Mouse (Mus musculus) activated CD4-positive, CD25-positive, alpha-beta regulatory T cell, adult 4 months (primary cell): ENCODE measurements around the gene Parvb. TPM values are rescaled to one million over a fixed set of nuclear protein-coding genes. Genes with fewer than 3 reads are reported as not detected.
"Not testable (repeated sequence)": the region's sequence is repeated elsewhere in the genome, so short reads cannot be mapped to it uniquely, and the experiment has no call there.

Experiments used
- ATAC-seq: one replicate; pipeline ENCODE4 v1.8.0; 2017
- polyA plus RNA-seq, 2 experiments: library from polyadenylated mRNA; unstranded; fragments of 100-300 nt; shearing (Covaris generic); gene quantifications; one replicate each; pipeline ENCODE4 v1.2.1; 2017

Gene Parvb
- polyA plus RNA-seq, 2 experiments from 2014 or later = 1.9 TPM; not detected in 1

DNA sequence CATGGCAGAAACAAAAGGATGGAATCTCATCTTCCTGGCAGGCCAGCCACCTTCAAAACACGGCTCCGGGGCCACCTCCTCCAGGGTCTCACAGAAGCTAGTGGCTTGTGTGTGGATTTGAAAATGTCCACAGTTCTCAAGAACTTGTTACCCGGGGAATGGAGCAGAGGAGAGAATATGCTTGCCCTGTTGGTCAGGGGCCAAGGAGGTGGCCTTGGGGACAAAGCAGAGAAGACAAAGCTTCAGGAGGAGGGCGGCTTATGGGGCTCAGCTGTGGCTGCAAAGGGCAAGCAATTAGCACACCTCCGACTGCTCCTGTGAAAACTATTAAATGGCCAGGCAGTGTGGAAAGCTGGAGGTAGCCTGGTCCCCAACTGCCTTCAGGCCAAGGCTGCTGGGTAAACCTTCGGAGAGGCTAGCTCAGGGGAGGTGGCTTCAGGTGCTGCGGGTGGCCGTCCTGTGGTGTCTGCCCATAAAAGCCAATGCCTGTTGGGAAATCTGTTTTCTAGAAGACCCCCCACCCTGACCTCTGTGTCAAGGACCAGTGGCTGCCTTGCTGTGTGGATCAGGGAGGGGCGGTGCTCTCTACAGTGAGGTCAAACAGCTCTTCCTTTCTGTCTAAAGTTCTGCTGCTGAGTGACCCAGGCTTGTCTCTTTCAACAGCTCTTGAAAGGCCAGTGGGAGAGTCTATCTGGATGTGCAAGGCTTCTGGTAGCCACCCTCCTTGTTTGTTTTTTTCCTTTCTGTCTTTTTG lies 26.9 kb downstream of the Parvb start:
- no peak for ATAC-seq

DNA sequence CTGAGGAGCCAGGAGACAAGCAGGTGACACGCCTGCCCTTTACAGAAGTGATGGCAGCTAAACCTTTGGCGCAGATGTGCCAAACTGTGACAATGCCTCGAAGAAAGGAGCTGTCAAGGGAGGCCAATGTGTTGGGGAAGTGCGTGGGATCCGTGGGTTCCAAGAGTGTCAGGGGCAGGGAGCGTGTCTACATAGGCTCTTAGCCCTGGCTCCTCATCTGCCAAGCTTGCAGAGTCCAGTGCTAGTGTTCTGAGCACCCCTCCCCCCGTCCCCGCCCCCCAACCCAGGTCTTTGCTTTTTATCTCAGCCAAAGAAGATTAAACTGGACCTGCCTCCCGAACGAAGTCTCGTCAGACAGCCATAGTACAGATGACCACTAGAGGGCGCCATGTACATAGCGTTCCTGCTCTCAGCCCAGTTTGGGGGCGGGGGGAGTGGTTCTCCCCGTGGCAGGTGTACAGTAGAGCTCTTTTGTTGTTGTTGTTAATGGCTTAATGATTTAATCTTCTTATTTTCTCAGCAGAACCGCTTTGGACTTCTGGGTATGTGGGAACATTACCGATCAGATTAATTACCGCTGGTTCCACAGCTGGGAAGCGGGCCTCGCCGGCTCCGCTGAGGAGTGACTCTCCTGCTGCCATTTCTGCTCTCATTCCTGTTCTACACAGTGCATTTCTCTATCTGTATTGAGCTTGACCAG lies 28.4 kb downstream of the Parvb start:
- ATAC-seq = no peak

DNA sequence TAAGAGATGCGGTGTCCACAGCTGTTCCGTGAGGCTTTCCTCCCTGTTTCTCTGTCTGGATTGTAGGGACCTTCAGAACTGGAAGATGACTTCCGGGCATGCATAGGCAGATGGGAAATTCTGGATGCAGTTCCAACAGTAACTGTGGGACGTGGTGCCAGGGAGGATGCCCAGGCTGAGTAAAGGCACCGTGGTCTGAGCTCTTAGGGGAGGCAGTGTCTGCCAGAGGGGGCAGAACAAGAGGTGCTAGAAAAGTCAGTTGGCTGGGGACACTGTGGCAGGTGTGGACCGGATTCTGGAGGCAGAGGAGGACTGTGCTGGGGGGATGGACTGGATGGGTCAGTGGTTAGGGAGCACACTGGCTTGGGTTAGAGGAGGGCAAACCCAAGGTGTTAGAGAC lies 30.8 kb downstream of the Parvb start:
- no peak for ATAC-seq

DNA sequence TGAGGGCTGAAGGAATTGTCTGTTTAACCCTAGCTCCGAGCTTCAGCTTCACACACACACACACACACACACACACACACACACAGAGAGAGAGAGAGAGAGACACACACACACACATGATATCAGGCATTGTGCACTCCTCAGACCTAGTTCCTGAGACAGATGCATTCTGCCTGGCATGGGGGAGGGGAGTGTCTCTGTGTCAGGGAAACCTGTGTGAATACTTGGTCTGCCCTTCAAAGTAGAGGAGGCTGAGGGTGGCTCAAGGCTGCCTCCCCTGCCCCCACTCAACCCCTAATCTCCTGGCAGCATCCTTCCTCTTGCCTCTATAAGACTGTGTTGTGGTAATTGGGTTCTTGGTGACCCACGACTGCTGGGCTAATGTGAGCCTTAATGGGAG lies 31.7 kb downstream of the Parvb start:
- ATAC-seq = no peak

DNA sequence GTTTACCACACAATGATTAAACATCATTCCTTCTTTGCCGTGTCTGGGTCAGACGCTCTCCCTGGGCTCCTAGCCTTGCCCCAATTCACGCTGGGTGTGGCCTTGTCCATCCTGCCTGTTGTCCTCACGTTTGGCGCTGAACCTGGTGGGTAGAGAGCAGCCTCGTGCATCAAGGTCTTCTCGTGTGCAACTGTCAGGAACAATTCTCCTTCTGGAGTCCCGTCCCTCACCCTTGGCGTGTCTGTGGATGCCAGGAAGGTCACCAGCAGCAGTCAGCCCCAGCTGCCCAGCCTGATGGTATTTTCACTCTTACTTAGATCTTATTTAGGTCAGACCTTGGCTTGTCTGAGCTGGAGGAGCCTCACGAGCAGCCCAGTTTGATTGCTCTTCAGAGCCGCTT lies 33.3 kb downstream of the Parvb start:
- ATAC-seq = no peak

DNA sequence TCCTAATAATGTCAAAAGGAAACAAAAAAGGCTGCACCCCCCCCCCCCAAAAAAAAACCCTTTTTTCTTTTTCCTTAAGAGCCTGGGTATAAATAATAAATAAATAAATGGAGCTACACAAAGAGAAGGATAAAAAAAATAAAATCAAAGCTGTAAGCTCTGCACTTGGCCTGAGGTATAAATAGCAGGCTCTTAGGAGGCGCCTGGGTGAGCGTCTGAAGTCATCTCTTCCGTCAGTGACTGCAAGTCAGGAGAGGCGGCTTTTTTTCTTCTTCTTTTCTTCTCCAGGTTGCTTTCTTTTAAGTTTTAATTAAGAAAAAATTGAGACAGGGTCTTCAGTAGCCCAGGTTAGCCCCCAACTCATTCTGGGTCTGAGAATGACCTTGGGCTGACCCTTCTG lies 34.4 kb downstream of the Parvb start:
- ATAC-seq = no peak

DNA sequence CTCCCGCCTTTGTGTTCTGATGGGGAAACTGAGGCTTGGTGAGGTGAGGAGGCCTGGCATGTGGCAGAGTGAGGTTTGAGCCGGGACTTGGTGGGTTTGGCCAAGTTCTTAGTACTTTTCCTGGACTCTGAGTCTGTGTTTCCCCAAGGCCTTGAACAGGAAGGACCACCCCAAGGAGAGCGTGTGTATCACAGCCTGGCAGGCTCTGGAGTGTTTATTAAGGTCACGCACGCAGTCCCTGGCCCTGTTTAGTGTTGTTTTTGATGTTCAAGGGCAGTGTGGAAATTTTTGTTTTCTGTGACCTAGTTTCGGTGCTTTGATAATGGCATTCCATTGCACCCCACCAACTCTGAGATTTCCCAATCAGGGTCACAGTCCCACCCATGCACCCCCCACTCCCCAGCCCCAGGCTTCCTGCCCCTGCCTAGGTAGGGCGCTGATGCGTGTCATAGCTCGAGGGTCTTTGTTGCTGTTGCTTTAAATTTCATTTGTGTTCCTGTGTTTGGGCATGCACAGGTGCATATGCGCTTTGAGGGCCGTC lies 35.9 kb downstream of the Parvb start:
- ATAC-seq = no peak

DNA sequence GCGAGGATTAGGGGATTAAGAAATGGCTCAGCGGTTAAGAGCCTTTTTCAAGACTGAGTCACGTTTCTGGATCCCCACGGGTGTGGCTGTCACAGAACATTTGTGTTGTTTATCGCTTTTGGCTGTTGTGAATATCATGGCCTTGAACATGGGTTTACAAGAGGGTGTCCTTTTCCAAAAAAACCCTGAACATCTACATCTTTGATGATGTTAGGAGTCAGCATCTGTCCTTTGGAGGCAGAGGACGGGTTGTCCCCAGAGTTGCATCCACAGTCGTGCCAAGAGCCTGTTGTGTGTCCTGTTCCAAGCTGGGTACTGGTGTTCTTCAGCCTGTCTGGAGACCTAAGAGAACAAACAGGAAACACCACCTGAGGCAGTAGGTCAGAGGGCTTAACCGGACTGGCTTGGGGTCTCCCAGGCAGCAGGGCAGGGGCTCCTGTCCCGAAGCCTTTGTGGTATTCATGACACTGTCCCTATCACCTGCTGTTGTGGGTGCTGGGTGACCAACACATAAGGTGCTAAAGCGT lies 37.3 kb downstream of the Parvb start:
- ATAC-seq = no peak

DNA sequence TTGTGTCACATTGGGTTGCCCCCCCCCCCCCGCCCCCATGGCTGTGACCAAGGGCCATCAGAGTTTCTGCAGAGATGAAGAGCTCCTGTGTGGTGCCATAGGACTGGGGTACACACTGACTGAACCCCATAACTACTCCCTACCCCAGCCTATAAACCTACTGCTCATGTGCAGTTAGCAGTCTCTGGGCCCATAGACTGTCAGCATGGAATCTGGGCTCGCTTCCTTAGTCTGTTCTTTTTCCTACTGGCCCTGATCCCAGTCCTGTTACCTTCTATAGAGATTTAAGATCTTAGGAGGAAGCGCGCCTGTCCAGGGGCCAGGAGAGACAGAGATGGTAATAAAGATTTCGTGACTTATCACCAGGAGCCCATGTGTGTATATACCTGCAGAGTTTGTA lies 38.2 kb downstream of the Parvb start:
- no peak for ATAC-seq

DNA sequence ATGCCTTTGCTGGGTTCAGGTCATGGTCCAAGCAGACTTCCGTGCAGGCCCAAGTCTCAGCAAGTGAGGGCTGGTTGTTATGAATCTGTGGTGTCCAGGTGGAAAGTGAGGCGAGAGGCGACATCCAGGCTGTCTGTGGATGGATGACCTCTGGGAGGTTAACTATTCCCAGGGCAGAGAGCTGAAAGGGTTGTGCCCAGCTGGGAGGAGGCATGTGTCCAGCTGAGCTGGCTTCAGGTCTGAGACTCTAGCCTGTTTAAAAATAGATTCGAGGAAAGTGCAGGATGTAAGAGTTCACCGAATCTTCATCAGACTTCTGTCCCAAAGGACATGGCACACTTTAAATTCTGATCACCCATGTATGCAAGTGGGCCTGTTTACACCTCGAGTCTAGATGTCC lies 38.6 kb downstream of the Parvb start:
- no peak for ATAC-seq

DNA sequence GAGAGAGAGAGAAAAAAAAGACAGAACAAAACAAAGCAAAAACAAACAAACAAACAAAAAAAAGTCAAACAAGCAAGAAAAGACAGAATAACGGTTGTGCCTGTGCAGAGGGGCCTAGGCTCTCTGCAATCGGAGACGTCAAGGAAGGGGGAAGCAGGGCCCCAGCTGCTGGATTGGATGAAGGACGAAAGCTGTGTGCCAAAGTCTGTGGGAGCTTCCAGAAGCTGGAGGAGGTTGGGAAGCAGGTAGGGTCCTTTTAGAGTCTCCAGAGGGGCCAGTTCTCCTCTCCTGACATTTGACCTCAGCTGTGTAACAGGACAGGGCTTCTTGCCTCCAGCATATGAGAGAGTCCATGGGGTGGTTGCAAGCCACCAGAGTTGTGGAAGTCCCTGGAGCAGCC lies 44.2 kb downstream of the Parvb start:
- no peak for ATAC-seq

DNA sequence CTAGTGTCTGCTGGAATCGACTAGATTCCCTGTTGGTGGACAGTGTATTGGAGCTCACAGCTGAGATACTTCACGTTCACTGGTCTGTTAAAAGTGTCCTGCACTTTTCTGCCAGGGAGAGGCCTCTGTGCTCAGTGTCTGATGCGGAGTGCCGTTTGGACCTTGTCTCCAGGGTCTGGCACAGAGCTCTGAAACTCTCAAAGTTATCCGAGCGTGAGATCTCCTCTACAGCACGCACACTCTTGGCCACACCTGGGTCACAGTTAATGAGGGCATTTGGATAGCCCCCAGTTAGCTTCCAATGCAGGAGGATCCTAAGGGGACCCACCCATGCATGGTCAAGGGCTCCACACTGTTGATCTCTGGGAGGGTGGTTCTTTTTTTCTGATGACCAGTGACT lies 46.2 kb downstream of the Parvb start:
- ATAC-seq = no peak

DNA sequence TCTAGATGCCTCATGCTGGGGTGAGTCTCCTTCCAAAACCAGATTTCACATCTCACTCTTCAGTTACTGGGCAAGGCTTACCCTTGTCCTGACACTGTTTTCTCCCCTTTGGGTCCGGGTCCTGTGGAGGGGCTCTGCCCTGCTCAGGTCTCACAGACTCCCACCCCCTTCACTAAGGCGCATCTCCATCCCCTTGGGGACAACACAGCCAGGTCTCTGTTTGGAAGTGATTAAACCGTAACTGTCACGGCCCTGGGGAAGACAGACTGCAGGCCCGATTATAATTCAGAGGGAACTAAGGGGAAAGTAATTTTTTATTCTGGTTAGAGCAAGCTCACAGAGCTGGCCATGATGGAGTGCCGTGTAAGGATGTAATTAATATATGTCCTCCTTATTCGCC lies 46.8 kb downstream of the Parvb start:
- ATAC-seq = no peak

DNA sequence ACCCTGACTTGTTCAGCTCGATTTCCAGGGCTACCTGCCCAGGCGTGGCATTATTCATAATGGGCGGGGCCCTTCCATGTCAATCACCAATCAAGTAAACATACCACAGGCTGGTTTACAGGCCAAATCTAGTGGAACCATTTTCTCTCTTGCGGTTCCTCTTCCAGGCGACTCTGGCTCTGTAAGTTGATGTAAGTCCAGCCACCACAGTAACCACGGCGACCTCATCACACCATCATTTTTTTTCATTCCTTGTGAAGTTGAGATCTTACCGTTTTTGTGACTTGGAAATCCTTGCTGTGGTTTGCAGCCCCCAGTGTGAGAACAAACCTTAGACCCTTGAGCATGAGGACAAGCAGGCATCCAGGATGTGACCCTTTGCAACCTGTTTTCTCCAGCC lies 48.5 kb downstream of the Parvb start:
- ATAC-seq = no peak

DNA sequence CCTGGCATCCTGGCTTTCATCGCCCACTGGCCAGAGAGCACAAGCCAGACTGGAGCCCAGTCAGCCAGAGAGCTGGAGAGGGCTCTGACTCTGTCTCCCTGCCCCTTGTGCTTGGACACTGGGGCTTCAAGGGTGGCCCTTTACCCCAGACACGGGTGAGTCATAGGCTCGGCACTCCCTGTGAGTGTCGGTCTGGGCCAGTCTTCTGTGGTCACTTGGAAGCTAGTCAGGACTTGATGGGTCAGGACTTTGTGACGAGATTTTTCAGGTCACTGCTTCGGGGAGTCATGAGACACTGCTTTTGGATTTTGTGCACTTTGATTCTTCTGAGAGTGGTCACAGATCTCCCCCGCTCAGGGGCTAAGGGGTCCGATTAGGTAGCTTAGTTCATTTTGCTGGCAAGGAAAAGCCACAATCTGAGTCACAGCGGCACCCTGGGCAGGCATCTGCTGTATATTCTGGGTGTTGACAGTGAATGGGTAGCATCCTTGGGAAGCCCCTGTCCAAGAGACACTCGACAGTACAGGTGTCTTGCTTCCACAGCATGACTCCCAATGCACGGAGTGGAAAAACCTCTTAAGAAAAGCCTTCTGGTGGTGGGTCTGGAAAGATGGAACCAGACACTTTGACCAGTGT lies 49.0 kb downstream of the Parvb start:
- no peak for ATAC-seq

DNA sequence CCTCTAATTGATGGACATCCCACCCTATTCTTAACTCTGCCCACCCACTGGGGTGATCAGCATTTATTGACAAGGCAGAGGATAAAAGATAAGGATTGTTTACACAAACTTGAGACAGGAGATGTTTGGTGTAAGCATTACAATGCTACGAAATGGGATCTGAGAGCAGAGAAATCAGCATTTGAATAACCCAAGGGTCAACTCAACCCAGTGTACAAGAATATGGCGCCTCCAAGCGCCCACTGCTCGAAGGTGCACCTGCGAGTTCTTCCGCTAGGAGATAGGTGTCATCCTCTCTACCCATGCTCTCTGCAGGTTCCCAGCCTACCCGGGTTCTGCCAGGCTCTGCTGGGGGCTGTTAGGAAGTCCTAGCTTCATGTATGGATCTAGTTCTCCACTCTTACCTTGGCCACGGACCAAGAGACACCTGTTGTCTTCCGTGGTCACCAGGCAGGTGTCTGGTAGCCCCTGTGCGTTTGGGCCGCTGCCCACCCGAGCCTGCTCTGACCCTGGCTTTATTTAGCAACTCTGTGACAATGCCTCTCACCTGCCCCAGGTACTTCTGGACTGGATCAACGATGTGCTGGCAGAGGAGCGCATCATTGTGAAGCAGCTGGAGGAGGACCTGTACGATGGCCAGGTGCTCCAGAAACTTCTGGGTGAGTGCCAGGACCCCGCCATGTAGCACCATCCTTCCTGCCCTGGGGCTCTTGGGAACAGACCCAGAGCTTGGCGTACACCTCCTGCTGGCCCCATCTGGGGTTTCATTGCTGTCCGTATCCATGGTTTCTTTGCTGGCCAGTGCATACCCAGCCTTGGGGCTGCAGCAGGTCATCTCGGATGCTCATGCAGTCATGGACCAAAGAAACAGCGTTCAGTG lies 50.6 kb downstream of the Parvb start:
- ATAC-seq = no peak

DNA sequence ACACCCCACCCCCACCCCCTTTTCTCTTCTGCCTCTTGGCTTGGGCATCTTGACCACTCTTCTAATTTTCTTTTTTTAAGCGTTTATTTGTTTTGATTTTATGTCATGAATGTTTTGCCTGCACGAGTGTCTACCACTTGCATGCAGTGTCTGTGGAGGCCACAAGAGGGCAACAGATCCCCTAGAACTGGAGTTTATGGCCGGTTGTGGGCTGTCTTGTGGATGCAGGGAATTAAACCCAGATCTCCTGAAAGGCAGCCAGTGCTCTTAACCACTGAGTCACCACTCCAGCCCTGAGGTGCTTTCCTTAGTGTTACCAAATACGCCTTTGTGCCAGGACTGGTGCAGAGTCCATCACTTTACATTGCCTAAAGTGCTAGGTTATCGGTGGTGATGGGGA lies 52.2 kb downstream of the Parvb start:
- ATAC-seq = no peak

DNA sequence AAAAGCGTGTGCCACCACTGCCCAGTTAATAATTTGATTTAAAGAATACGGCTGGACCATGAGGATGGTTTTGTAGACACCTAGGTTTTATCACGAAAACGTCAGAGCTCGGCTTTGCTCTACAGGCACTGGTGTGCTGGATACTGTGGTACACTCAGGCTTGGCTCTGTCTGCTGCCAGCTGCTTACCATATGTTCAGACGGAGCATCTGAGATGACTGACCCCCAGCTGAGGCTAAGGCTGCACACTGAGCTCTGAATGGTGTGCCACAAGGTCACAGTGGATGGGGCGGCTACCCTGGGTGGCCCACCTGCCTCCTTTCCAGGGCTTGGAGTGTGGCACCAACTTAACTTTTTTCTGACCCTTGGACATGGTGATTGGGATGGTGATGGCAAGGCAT lies 53.6 kb downstream of the Parvb start:
- ATAC-seq = no peak

DNA sequence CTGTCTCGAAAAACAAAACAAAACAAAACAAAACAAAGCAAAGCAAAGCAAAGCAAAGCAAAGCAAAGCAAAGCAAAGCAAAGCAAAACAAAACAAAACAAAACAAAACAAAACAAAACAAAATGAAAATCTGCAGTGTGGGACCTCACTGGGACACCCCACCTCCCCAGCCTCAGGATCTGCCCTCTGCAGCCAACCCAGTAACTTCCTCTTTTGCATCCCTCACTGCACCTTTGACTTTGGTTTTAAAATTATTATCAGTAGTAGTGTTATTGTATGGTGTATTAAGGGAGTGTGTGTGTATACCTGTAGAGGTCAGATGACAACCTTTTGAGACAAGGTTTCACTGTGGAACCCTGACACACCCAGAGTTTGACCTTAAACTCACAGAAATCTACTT lies 57.1 kb downstream of the Parvb start:
- ATAC-seq = not testable (repeated sequence)

DNA sequence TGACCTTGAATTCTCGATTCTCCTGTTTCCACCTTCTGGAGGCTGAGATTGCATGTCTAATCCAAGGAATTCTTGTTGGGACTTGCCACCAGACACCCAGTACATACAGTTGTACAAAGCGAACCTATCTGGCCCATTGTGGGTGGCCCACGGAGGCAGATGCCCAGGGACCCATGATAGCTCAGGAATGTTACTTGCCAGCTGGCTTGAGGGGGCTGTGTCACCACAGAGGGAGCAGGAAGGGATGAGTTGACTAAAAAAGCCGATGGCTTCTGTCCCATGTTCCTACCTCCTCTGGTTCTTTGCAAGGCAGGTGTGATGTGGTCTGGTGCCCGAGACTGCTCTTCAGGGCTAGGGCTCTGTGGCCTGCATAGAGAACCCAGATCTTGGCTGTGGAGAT lies 59.3 kb downstream of the Parvb start:
- no peak for ATAC-seq

DNA sequence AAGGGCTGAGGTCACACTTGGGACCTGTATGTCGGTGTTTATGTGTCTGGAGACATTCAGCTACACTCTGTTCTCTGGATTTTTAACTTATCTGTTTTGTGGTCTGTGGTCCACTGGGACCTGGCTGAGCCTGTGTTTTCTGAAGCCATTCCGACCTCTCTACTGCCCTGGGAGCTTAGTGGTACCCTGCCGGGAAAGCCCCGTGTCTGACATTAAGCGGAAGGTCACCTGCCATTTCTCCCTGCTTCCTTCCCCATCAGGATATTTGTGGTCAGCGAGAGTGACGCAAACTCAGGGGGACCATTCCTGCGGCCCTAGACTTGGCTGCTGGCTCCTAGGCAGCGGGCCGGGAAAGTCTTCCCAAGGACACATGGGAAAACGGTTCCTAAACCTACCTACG lies 61.7 kb downstream of the Parvb start:
- no peak for ATAC-seq

DNA sequence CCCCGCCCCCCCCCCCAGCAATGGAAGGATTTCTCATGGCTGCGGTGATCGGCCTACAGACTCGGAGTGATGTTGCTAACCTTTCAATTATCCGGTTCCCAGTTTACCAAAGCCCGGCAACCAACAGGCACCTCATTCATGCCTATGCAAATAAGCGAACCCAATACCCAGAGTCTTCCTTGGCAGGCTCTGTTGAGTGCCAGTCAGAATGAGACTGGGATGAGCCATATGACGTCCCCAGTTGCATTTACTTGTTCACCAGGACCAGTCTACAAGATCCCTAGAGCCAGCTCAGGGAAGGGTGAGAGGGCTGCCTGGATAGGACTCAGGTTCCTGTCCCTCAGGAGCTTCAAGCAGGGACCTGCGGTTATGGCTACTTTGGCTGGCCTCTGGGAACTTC lies 62.5 kb downstream of the Parvb start:
- ATAC-seq = no peak

DNA sequence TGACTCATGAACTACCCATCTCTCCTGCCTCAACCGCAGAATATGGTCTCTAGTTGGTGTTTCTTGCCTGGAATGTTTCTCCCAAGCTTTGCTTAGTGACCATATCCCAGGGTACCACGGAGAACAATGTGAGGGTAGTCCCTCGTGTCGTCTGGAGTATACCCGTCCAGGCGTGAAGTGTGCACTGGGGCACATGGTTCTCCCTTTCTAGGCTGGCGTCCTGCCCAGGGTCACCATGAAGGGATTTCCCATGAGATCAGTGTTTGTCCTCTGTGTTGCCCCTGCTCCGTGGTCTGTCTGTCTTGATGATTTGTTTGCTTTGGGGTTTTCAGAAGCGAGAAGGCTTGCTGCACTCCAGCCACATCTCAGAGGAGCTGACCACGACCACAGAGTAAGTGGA lies 63.4 kb downstream of the Parvb start:
- ATAC-seq = no peak
